Mouse (Mus musculus): ENCODE results near the gene Snx9. TPM values are rescaled to one million over a fixed set of nuclear protein-coding genes. Genes with fewer than 3 reads are reported as not detected.

The Snx9 gene
- polyA plus RNA-seq, 1 experiment from 2014 or later, result 28.3 TPM

GRCm38 (mm10) chr17:5814641-5814920, 26.5 kb upstream of the Snx9 start:
- no peak for ATAC-seq (ENCODE audit: low FRiP score, low read depth)
- no peaks in the 10 kb centered on the region for H3K36me3 ChIP-seq
- H3K9ac ChIP-seq, result no peak overlapping the region
- no peak overlapping the region for H3K27ac ChIP-seq
- WGBS, result 24% methylated on average over 1 of the region's 1 CpGs
- no peak overlapping the region for H3K4me3 ChIP-seq
- H3K4me1 ChIP-seq, result peaks cover 12% of the 10 kb centered on the region
- no peaks in the 10 kb centered on the region for H3K27me3 ChIP-seq
- H3K9me3 ChIP-seq, result no peaks in the 10 kb centered on the region; the same call in none of the 2 replicates
- H3K4me2 ChIP-seq (replicated peaks), result no peak overlapping the region

- H3K9me3 ChIP-seq, result no peaks in the 10 kb centered on the region
- no peak overlapping the region for H3K4me2 ChIP-seq (replicated peaks)
- H3K4me3 ChIP-seq, result no peak overlapping the region
- H3K27ac ChIP-seq, result no peak overlapping the region
- no peaks in the 10 kb centered on the region for H3K27me3 ChIP-seq
- peaks cover 24% of the 10 kb centered on the region for H3K4me1 ChIP-seq
- H3K36me3 ChIP-seq, result no peaks in the 10 kb centered on the region
- WGBS, result 89% methylated on average over 2 of the region's 2 CpGs
- ATAC-seq (ENCODE audit: low FRiP score, low read depth), result no peak
- no peak overlapping the region for H3K9ac ChIP-seq
These were observed 23.3 kb upstream of the Snx9 start for GRCm38 (mm10) chr17:5817871-5818270.

GRCm38 (mm10) chr17:5819105-5819504, 22.0 kb upstream of the Snx9 start:
- no peak for ATAC-seq (ENCODE audit: low FRiP score, low read depth)
- 68% methylated on average over 6 of the region's 6 CpGs for WGBS

GRCm38 (mm10) chr17:5819799-5820201, 21.3 kb upstream of the Snx9 start:
- WGBS, result 40% methylated on average over 9 of the region's 9 CpGs
- Histone ChIP-seq H3K36me3 (no peaks in the 10 kb centered on the region), H3K9ac (no peak overlapping the region), H3K4me2 (replicated peaks) (peak overlapping the region; percentile 42), H3K9me3 (no peaks in the 10 kb centered on the region), H3K4me3 (no peak overlapping the region), H3K27me3 (no peaks in the 10 kb centered on the region), H3K27ac (peak overlapping the region; percentile 70), H3K4me1 (peaks cover 18% of the 10 kb centered on the region)
- ATAC-seq (ENCODE audit: low FRiP score, low read depth), result peak; percentile 85

More at GRCm38 (mm10) chr17:5819105-5819504, 22.0 kb upstream of the Snx9 start:
- H3K4me2 ChIP-seq (replicated peaks), result no peak overlapping the region
- H3K4me3 ChIP-seq, result no peak overlapping the region
- peaks cover 21% of the 10 kb centered on the region for H3K4me1 ChIP-seq
- H3K27me3 ChIP-seq, result no peaks in the 10 kb centered on the region
- peak overlapping the region; percentile 48 for H3K27ac ChIP-seq
- H3K36me3 ChIP-seq, result no peaks in the 10 kb centered on the region
- H3K9ac ChIP-seq, result no peak overlapping the region
- H3K9me3 ChIP-seq, result no peaks in the 10 kb centered on the region

- no peaks in the 10 kb centered on the region for H3K27me3 ChIP-seq
- H3K4me1 ChIP-seq, result peaks cover 18% of the 10 kb centered on the region
- H3K9me3 ChIP-seq, result no peaks in the 10 kb centered on the region
- H3K27ac ChIP-seq, result no peak overlapping the region
- ATAC-seq (ENCODE audit: low FRiP score, low read depth), result no peak
- no peak overlapping the region for H3K9ac ChIP-seq
- WGBS, result 62% methylated on average over 2 of the region's 2 CpGs
- no peak overlapping the region for H3K4me2 ChIP-seq (replicated peaks)
- H3K4me3 ChIP-seq, result no peak overlapping the region
- no peaks in the 10 kb centered on the region for H3K36me3 ChIP-seq
These were observed 18.6 kb upstream of the Snx9 start for GRCm38 (mm10) chr17:5822541-5822940.

GRCm38 (mm10) chr17:5823032-5823431, 18.1 kb upstream of the Snx9 start:
- no peak for ATAC-seq (ENCODE audit: low FRiP score, low read depth)
- H3K9me3 ChIP-seq, result no peaks in the 10 kb centered on the region
- no peak overlapping the region for H3K9ac ChIP-seq
- no peaks in the 10 kb centered on the region for H3K27me3 ChIP-seq
- no peaks in the 10 kb centered on the region for H3K36me3 ChIP-seq
- H3K4me2 ChIP-seq (replicated peaks), result no peak overlapping the region
- H3K27ac ChIP-seq, result no peak overlapping the region
- WGBS, result 89% methylated on average over 11 of the region's 11 CpGs
- no peak overlapping the region for H3K4me3 ChIP-seq
- peaks cover 18% of the 10 kb centered on the region for H3K4me1 ChIP-seq

- H3K27me3 ChIP-seq, result no peaks in the 10 kb centered on the region
- H3K4me1 ChIP-seq, result peaks cover 8% of the 10 kb centered on the region; the same call in 1 of the 2 replicates
- no peaks in the 10 kb centered on the region for H3K36me3 ChIP-seq
- 0 out of 2 replicates have a peak overlapping the region, but pooled peaks have one; percentile 12 for H3K4me3 ChIP-seq
- 21% methylated on average over 14 of the region's 15 CpGs for whole genome bisulfite sequencing
- H3K9ac ChIP-seq, result peak overlapping the region; percentile 43; the same call in 1 of the 2 replicates
- peak overlapping the region; percentile 42 for H3K4me2 ChIP-seq (replicated peaks)
- no peak overlapping the region for H3K27ac ChIP-seq
- no peaks in the 10 kb centered on the region for H3K9me3 ChIP-seq
- ATAC-seq (ENCODE audit: low FRiP score, low read depth), result no peak
These were observed 13.1 kb upstream of the Snx9 start for GRCm38 (mm10) chr17:5827836-5828582.

- Histone ChIP-seq H3K27me3 (no peaks in the 10 kb centered on the region), H3K9ac (no peak overlapping the region), H3K4me1 (peaks cover 8% of the 10 kb centered on the region; the same call in 1 of the 2 replicates), H3K4me2 (replicated peaks) (peak overlapping the region; percentile 42), H3K27ac (no peak overlapping the region), H3K36me3 (no peaks in the 10 kb centered on the region), H3K9me3 (no peaks in the 10 kb centered on the region; the same call in 1 of the 2 replicates), H3K4me3 (0 out of 2 replicates have a peak overlapping the region, but pooled peaks have one; percentile 12)
- ATAC-seq (ENCODE audit: low FRiP score, low read depth), result no peak
- WGBS, result 24% methylated on average over 3 of the region's 3 CpGs
These were observed 12.6 kb upstream of the Snx9 start for GRCm38 (mm10) chr17:5828583-5828836.

- Histone ChIP-seq H3K27ac (no peak overlapping the region), H3K36me3 (no peaks in the 10 kb centered on the region), H3K4me3 (no peak overlapping the region), H3K4me1 (peaks cover 8% of the 10 kb centered on the region; the same call in 1 of the 2 replicates), H3K27me3 (no peaks in the 10 kb centered on the region), H3K9me3 (no peaks in the 10 kb centered on the region; the same call in 1 of the 2 replicates), H3K9ac (no peak overlapping the region), H3K4me2 (replicated peaks) (no peak overlapping the region)
- 72% methylated on average over 3 of the region's 3 CpGs for WGBS
- no peak for ATAC-seq (ENCODE audit: low FRiP score, low read depth)
These were observed 12.2 kb upstream of the Snx9 start for GRCm38 (mm10) chr17:5828944-5829343.

GRCm38 (mm10) chr17:5829930-5830329, 11.2 kb upstream of the Snx9 start:
- H3K4me2 ChIP-seq (replicated peaks), result no peak overlapping the region
- H3K9me3 ChIP-seq, result no peaks in the 10 kb centered on the region; the same call in 1 of the 2 replicates
- no peak overlapping the region for H3K4me3 ChIP-seq
- H3K27me3 ChIP-seq, result no peaks in the 10 kb centered on the region
- 87% methylated on average over 3 of the region's 3 CpGs for WGBS
- peaks cover 8% of the 10 kb centered on the region; the same call in 1 of the 2 replicates for H3K4me1 ChIP-seq
- H3K27ac ChIP-seq, result no peak overlapping the region
- H3K36me3 ChIP-seq, result no peaks in the 10 kb centered on the region
- ATAC-seq (ENCODE audit: low FRiP score, low read depth), result no peak
- no peak overlapping the region for H3K9ac ChIP-seq

- Histone ChIP-seq H3K4me3 (no peak overlapping the region), H3K4me1 (peaks cover 8% of the 10 kb centered on the region; the same call in 1 of the 2 replicates), H3K9me3 (no peaks in the 10 kb centered on the region; the same call in 1 of the 2 replicates), H3K27me3 (no peaks in the 10 kb centered on the region), H3K4me2 (replicated peaks) (no peak overlapping the region), H3K9ac (no peak overlapping the region), H3K27ac (no peak overlapping the region), H3K36me3 (no peaks in the 10 kb centered on the region)
- ATAC-seq (ENCODE audit: low FRiP score, low read depth), result no peak
- 93% methylated on average over 2 of the region's 2 CpGs for WGBS
These were observed 10.7 kb upstream of the Snx9 start for GRCm38 (mm10) chr17:5830382-5830781.

GRCm38 (mm10) chr17:5830832-5831231, 10.3 kb upstream of the Snx9 start:
- no peak for ATAC-seq (ENCODE audit: low FRiP score, low read depth)
- no peak overlapping the region for H3K4me3 ChIP-seq
- no peaks in the 10 kb centered on the region; the same call in 1 of the 2 replicates for H3K9me3 ChIP-seq
- 84% methylated on average over 5 of the region's 5 CpGs for WGBS
- no peak overlapping the region for H3K9ac ChIP-seq
- no peak overlapping the region for H3K27ac ChIP-seq
- no peaks in the 10 kb centered on the region for H3K27me3 ChIP-seq
- H3K36me3 ChIP-seq, result no peaks in the 10 kb centered on the region
- H3K4me2 ChIP-seq (replicated peaks), result no peak overlapping the region
- H3K4me1 ChIP-seq, result peaks cover 8% of the 10 kb centered on the region; the same call in 1 of the 2 replicates
